Mouse (Mus musculus): ENCODE measurements around the gene Dnpep. TPM values are rescaled to one million over a fixed set of nuclear protein-coding genes. Genes with fewer than 3 reads are reported as not detected.
A peak's percentile ranks its signal among the peaks of the same experiment; 100 is the strongest.

The Dnpep gene
- total RNA-seq (2021): 10 to 100 TPM; 49.4 to 53.0 TPM
- long read RNA-seq, experiment 1, transcript Dnpep-202 (15 exons, 1,571 nt): minor isoform, 5 of 71 reads
- long read RNA-seq, experiment 1, transcript Dnpep-201 (15 exons, 2,488 nt): major isoform, 49 of 71 reads
- long read RNA-seq, experiment 1, partial matches to known transcripts: 4 of 71 reads
- long read RNA-seq, experiment 1, other reads (novel, unspliced or antisense): 11 of 71 reads
- long read RNA-seq, experiment 2, transcript Dnpep-201 (15 exons, 2,488 nt): major isoform, 35 of 54 reads
- long read RNA-seq, experiment 2, partial matches to known transcripts: 6 of 54 reads
- long read RNA-seq, experiment 2, other reads (novel, unspliced or antisense): 10 of 54 reads

GRCm38 (mm10) chr1:75317241-75318201 is at the start of gene Dnpep:
Gene Dnpep, minus strand, starts transcription at chr1:75317990.
- intact Hi-C loops (cut with DNase I): loop anchor here (5.0 kb wide), 1 partner anchor 730 kb away; the partner anchor contains the start of genes Bcs1l and Zfp142
- peak within 1 kb of the TSS; percentile 97 for H3K27ac ChIP-seq
- DNase-seq (ENCODE audit: extremely low spot score in 1 of 2, low spot score in 2 of 2): peak; percentile 100
- H3K4me3 ChIP-seq: peak within 1 kb of the TSS; percentile 95
- TF ChIP-seq CTCF (IDR thresholded peaks at IDR 0.05): peak; percentile 71

- no peak for DNase-seq (ENCODE audit: extremely low spot score in 1 of 2, low spot score in 2 of 2)
- Histone ChIP-seq H3K4me3 (no peak overlapping the region), H3K27ac (no peak overlapping the region)
- intact Hi-C loops (cut with DNase I): no loop called here
- TF ChIP-seq CTCF (IDR thresholded peaks at IDR 0.05): no peak
Measured at GRCm38 (mm10) chr1:75365510-75366137, 47.8 kb upstream of the Dnpep start.

GRCm38 (mm10) chr1:75363868-75364267 is 46.1 kb upstream of the Dnpep start:
- intact Hi-C loops (cut with DNase I): no loop called here
- no peak for TF ChIP-seq CTCF (IDR thresholded peaks at IDR 0.05)
- Histone ChIP-seq H3K27ac (no peak overlapping the region), H3K4me3 (no peak overlapping the region)
- DNase-seq (ENCODE audit: extremely low spot score in 1 of 2, low spot score in 2 of 2): no peak

GRCm38 (mm10) chr1:75361750-75362149 is 44.0 kb upstream of the Dnpep start:
- intact Hi-C loops (cut with DNase I): no loop called here
- no peak for TF ChIP-seq CTCF (IDR thresholded peaks at IDR 0.05)
- DNase-seq (ENCODE audit: extremely low spot score in 1 of 2, low spot score in 2 of 2): no peak
- H3K4me3 ChIP-seq: no peak overlapping the region
- no peak overlapping the region for H3K27ac ChIP-seq

GRCm38 (mm10) chr1:75361123-75361522 is 43.3 kb upstream of the Dnpep start:
- no peak overlapping the region for H3K4me3 ChIP-seq
- intact Hi-C loops (cut with DNase I): no loop called here
- H3K27ac ChIP-seq: no peak overlapping the region
- no peak for TF ChIP-seq CTCF (IDR thresholded peaks at IDR 0.05)
- no peak for DNase-seq (ENCODE audit: extremely low spot score in 1 of 2, low spot score in 2 of 2)

- intact Hi-C loops (cut with DNase I): no loop called here
- TF ChIP-seq CTCF (IDR thresholded peaks at IDR 0.05): no peak
- Histone ChIP-seq H3K27ac (peak within 1 kb of the TSS; percentile 63), H3K4me3 (no peak within 1 kb of the TSS)
- DNase-seq (ENCODE audit: extremely low spot score in 1 of 2, low spot score in 2 of 2): peak in 1 of 2 experiments; percentile 17
Measured at GRCm38 (mm10) chr1:75360112-75361031, 42.6 kb upstream of the Dnpep start, which contains the start of gene Des. Gene Des, plus strand, starts transcription at chr1:75360329.

- intact Hi-C loops (cut with DNase I): no loop called here
- peak; percentile 62 to 67 for DNase-seq (ENCODE audit: extremely low spot score in 1 of 2, low spot score in 2 of 2)
- Histone ChIP-seq H3K27ac (peak overlapping the region; percentile 63), H3K4me3 (no peak overlapping the region)
- TF ChIP-seq CTCF (IDR thresholded peaks at IDR 0.05): no peak
Measured at GRCm38 (mm10) chr1:75359346-75359745, 41.6 kb upstream of the Dnpep start.

- DNase-seq (ENCODE audit: extremely low spot score in 1 of 2, low spot score in 2 of 2): peak in 1 of 2 experiments; percentile 10
- no peak for TF ChIP-seq CTCF (IDR thresholded peaks at IDR 0.05)
Measured at GRCm38 (mm10) chr1:75358009-75358408, 40.2 kb upstream of the Dnpep start.

GRCm38 (mm10) chr1:75357261-75357660 is 39.5 kb upstream of the Dnpep start:
- Histone ChIP-seq H3K27ac (no peak overlapping the region; the same call in 1 of the 2 replicates), H3K4me3 (no peak overlapping the region)
- DNase-seq (ENCODE audit: extremely low spot score in 1 of 2, low spot score in 2 of 2): peak in 1 of 2 experiments; percentile 14
- intact Hi-C loops (cut with DNase I): no loop called here
- TF ChIP-seq CTCF (IDR thresholded peaks at IDR 0.05): no peak

More at GRCm38 (mm10) chr1:75358009-75358408, 40.2 kb upstream of the Dnpep start:
- Histone ChIP-seq H3K27ac (peak overlapping the region; percentile 47; the same call in 1 of the 2 replicates), H3K4me3 (no peak overlapping the region)
- intact Hi-C loops (cut with DNase I): no loop called here

- no peak for DNase-seq (ENCODE audit: extremely low spot score in 1 of 2, low spot score in 2 of 2)
- Histone ChIP-seq H3K27ac (no peak overlapping the region), H3K4me3 (no peak overlapping the region)
- no peak for TF ChIP-seq CTCF (IDR thresholded peaks at IDR 0.05)
- intact Hi-C loops (cut with DNase I): no loop called here
Measured at GRCm38 (mm10) chr1:75349275-75349674, 31.5 kb upstream of the Dnpep start.
